Mouse (Mus musculus) erythroblast, embryonic 14.5 days (primary cell): ENCODE data around the gene Smim8. TPM values are rescaled to one million over a fixed set of nuclear protein-coding genes. Genes with fewer than 3 reads are reported as not detected.

Source experiments
- H3K27me3 ChIP-seq: 2 replicates; pipeline ENCODE4 v1.6.1; 2012; ENCODE audit warnings: inconsistent platforms; ENCODE audit not compliant: control insufficient read depth
- H3K36me3 ChIP-seq: 2 replicates; pipeline ENCODE4 v1.6.1; 2012; ENCODE audit warnings: mild to moderate bottlenecking, inconsistent platforms; ENCODE audit not compliant: control insufficient read depth
- H3K4me1 ChIP-seq: 2 replicates; pipeline ENCODE4 v1.6.1; 2012; ENCODE audit warnings: inconsistent platforms; ENCODE audit not compliant: control insufficient read depth
- H3K4me3 ChIP-seq: replicated peaks from 2 replicates; pipeline ENCODE3; 2012; ENCODE audit warnings: moderate library complexity, mild to moderate bottlenecking, inconsistent platforms
- H3K9me3 ChIP-seq: 2 replicates; pipeline ENCODE4 v1.6.1; 2012; ENCODE audit warnings: low read length, inconsistent platforms, mixed read lengths; ENCODE audit not compliant: control insufficient read depth
- GATA1 ChIP-seq: IDR thresholded peaks from 2 replicates; pipeline ENCODE4 v1.6.1; 2012; ENCODE audit warnings: low read length, inconsistent platforms, mixed read lengths
- TAL1 ChIP-seq: IDR thresholded peaks from 3 replicates; pipeline ENCODE4 v1.6.1; 2012; ENCODE audit warnings: low read length, inconsistent platforms, mixed read lengths
- polyA plus RNA-seq: library from polyadenylated mRNA; stranded (reverse); fragments of >175 nt; gene quantifications from 2 replicates; pipeline ENCODE4 v1.2.3, GENCODE M21; 2012

Gene Smim8
- polyA plus RNA-seq, 1 experiment: 1.4 TPM

- H3K27me3 ChIP-seq: peaks cover 2% of the 10 kb centered on the region; the same call in 1 of the 2 replicates
- H3K4me1 ChIP-seq: no peaks in the 10 kb centered on the region
- no peaks in the 10 kb centered on the region for H3K36me3 ChIP-seq
- H3K9me3 ChIP-seq: peaks cover 20% of the 10 kb centered on the region
- H3K4me3 ChIP-seq: no peak overlapping the region
- TF ChIP-seq TAL1: no peak
- no peak for TF ChIP-seq GATA1
Measured at GRCm38 (mm10) chr4:34723186-34723585, 55.0 kb downstream of the Smim8 start.

- Histone ChIP-seq H3K9me3 (peaks cover 20% of the 10 kb centered on the region), H3K4me3 (no peak overlapping the region), H3K27me3 (no peaks in the 10 kb centered on the region), H3K36me3 (no peaks in the 10 kb centered on the region), H3K4me1 (no peaks in the 10 kb centered on the region)
- no peak for TF ChIP-seq TAL1
- no peak for TF ChIP-seq GATA1
Measured at GRCm38 (mm10) chr4:34720127-34720895, 57.9 kb downstream of the Smim8 start.

GRCm38 (mm10) chr4:34719421-34719820 lies 58.8 kb downstream of the Smim8 start:
- H3K36me3 ChIP-seq: no peaks in the 10 kb centered on the region
- H3K4me1 ChIP-seq: no peaks in the 10 kb centered on the region
- peaks cover 20% of the 10 kb centered on the region for H3K9me3 ChIP-seq
- no peak overlapping the region for H3K4me3 ChIP-seq
- H3K27me3 ChIP-seq: no peaks in the 10 kb centered on the region
- TF ChIP-seq TAL1: no peak

Other genes with a start within 250 kb of the Smim8 start
- gene Akirin2, start 227.5 kb downstream of the Smim8 start, polyA plus RNA-seq: 9.7 and 12.5 TPM in 2 replicates
- gene Orc3, start 163.5 kb downstream of the Smim8 start, polyA plus RNA-seq: 0.38 and 0.45 TPM in 2 replicates
- gene Rars2, start 163.5 kb downstream of the Smim8 start, polyA plus RNA-seq: 0.07 and 0.14 TPM in 2 replicates
- 0.02 and 0.12 TPM in 2 replicates for gene Slc35a1, start 91.0 kb downstream of the Smim8 start, polyA plus RNA-seq
- 0.02 TPM in 1 of 2 replicates, not detected in the other for gene Cfap206, start 48.2 kb downstream of the Smim8 start, polyA plus RNA-seq
- gene Gm136, start 22.2 kb downstream of the Smim8 start, polyA plus RNA-seq: not detected in 2 replicates
- gene Zfp292, start 104.5 kb upstream of the Smim8 start, polyA plus RNA-seq: 0.03 TPM in 1 of 2 replicates, not detected in the other
- not detected in 2 replicates for gene Cga, start 115.4 kb upstream of the Smim8 start, polyA plus RNA-seq